Mouse (Mus musculus) embryo, embryonic 10.5 days (tissue): ENCODE measurements around the gene Olfr658.

ENCODE experiments used
- DNase-seq: peaks from one replicate; pipeline ENCODE4 v3.0.0-alpha.2; 2015; ENCODE audit warnings: low spot score

Gene Olfr658

GRCm38 (mm10) chr7:104646841-104647482 lies at the start of gene Olfr658:
TSS of gene Olfr658 (minus strand) at chr7:104647305.
- peak; percentile 76 for DNase-seq

- no peak for DNase-seq
Observed at GRCm38 (mm10) chr7:104686201-104686600, 39.1 kb upstream of the Olfr658 start, which contains the start of gene Olfr661. TSS of gene Olfr661 (plus strand) at chr7:104686501.

GRCm38 (mm10) chr7:104666453-104666852 lies 19.3 kb upstream of the Olfr658 start, which contains the start of gene Olfr659:
TSS of gene Olfr659 (plus strand) at chr7:104666753.
- no peak for DNase-seq

- DNase-seq: no peak
Observed at GRCm38 (mm10) chr7:104624494-104624893, 22.6 kb downstream of the Olfr658 start, which contains the start of gene Olfr657. TSS of gene Olfr657 (plus strand) at chr7:104624794.

GRCm38 (mm10) chr7:104613655-104614054 lies 33.5 kb downstream of the Olfr658 start, which contains the start of gene Olfr656:
TSS of gene Olfr656 (plus strand) at chr7:104613955.
- no peak for DNase-seq

- DNase-seq: no peak
Observed at GRCm38 (mm10) chr7:104604727-104605126, 42.4 kb downstream of the Olfr658 start.

- peak; percentile 63 for DNase-seq
Observed at GRCm38 (mm10) chr7:104603173-104603572, 43.9 kb downstream of the Olfr658 start.

GRCm38 (mm10) chr7:104601679-104602078 lies 45.4 kb downstream of the Olfr658 start, which contains the start of gene Olfr655:
TSS of gene Olfr655 (minus strand) at chr7:104601779.
- no peak for DNase-seq
